Comparison of ENCODE assay signal across 8 mouse cellular contexts in the genomic region with DNA sequence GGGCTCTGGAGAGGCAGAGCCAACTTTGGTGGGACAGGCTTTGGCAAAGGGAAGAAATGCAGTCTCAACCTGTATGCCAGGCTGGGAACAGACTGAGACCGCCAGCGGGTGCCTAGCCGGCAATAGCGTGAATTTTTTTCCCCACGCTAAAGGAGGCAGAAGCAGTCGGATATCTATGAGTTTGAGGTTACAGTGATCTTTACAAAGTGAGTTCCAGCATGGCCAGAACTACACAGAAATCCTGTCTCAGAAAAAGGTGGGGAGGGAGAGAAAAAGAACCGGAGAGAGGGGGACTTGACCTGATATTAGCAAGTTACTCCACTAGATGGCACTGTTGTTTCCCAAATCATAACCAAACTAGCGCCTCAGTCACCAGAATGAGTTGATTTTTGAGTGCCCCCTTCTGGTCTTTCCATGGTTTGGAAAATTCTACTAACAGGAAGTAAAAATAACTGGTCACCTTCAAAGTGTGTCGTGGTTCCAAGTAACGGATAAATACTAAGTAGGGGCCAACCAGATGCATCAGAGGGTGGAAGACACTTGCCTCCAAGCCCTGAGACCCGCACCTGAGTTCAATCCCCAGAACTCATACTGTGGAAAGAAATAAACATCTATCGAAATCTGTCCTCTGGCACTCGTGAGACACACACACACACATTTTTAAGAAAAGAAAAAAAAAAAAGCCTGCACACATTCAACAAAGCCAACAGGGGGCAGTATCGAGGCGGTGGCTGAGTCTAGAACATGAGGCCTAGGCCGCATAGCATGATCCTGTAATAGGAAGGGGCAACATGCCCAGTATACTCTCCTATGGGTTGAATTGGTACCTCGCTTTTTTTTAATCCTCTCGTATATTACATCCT.
DNase-seq lines count a peak whose midpoint lies in the region; ATAC-seq and TF ChIP-seq lines count a peak whose summit lies in the region.

No protein-coding gene starts in this region.

- ATAC-seq in liver, embryonic 16.5 days (ENCODE audit: low read depth), result peak; percentile 53
- peak; percentile 60 for ATAC-seq in neural tube, embryonic 11.5 days (ENCODE audit: insufficient read depth, low FRiP score, low TSS enrichment)

- peaks cover 2% of the 10 kb centered on the region for H3K4me1 ChIP-seq in ES-Bruce4 (ENCODE audit: control insufficient read depth, insufficient read depth, low read length)
- H3K4me1 ChIP-seq in liver, embryonic 16.5 days (ENCODE audit: control insufficient read depth, low read depth, low read length), result no peaks in the 10 kb centered on the region
- no peaks in the 10 kb centered on the region for H3K4me1 ChIP-seq in neural tube, embryonic 11.5 days (ENCODE audit: control insufficient read depth, insufficient read depth, low read length)

- TF ChIP-seq EP300 in ES-Bruce4 (IDR thresholded peaks at IDR 0.05; ENCODE audit: insufficient read depth, low read depth, low read length), result no peak

- no peaks in the 10 kb centered on the region for H3K36me3 ChIP-seq in ES-Bruce4 (ENCODE audit: control insufficient read depth, insufficient read depth, low read length, poor library complexity, severe bottlenecking)
- H3K36me3 ChIP-seq in liver, embryonic 16.5 days (ENCODE audit: control insufficient read depth, insufficient read depth), result no peaks in the 10 kb centered on the region
- H3K36me3 ChIP-seq in neural tube, embryonic 11.5 days (ENCODE audit: control insufficient read depth, insufficient read depth, low read length), result no peaks in the 10 kb centered on the region

- intact Hi-C loops in heart, postnatal 14 days (cut with DNase I), result loop anchor here (1.0 to 5.0 kb wide), 4 partner anchors 64 to 337 kb away; no protein-coding TSS in a partner anchor

- WGBS in liver, embryonic 16.5 days (ENCODE audit: insufficient replicate concordance), result 28% methylated on average over 18 of the region's 18 CpGs
- 36% methylated on average over 18 of the region's 18 CpGs for WGBS in neural tube, embryonic 11.5 days

- peak; percentile 78 for DNase-seq in c-Kit-positive CD71-negative TER-119-negative erythroid progenitor cells, embryonic 14.5 days (ENCODE audit: low read depth)
- DNase-seq in fat pad, adult 2 months (ENCODE audit: extremely low read depth, low read depth, low spot score), result peak; percentile 21
- DNase-seq in heart, postnatal 14 days, result peak; percentile 30 to 63
- peak; percentile 53 to 81 for DNase-seq in kidney, postnatal 36 days
- peak; percentile 62 for DNase-seq in neural tube, embryonic 11.5 days (ENCODE audit: low spot score)
- DNase-seq in thymus, postnatal 4 days, result peak; percentile 44

- peak overlapping the region; percentile 85 for H3K9ac ChIP-seq in ES-Bruce4 (ENCODE audit: low read depth, poor library complexity, severe bottlenecking)
- H3K9ac ChIP-seq in liver, embryonic 16.5 days (ENCODE audit: low read depth, low read length), result peak overlapping the region; percentile 58
- peak overlapping the region; percentile 67 for H3K9ac ChIP-seq in neural tube, embryonic 11.5 days (ENCODE audit: low read length)

- peak overlapping the region; percentile 75 for H3K4me2 ChIP-seq in liver, embryonic 16.5 days (ENCODE audit: low read depth, low read length)
- peak overlapping the region; percentile 53 for H3K4me2 ChIP-seq in neural tube, embryonic 11.5 days (ENCODE audit: low read depth)

- peak overlapping the region; percentile 90 for H3K4me3 ChIP-seq in ES-Bruce4 (ENCODE audit: low read depth, low read length)
- H3K4me3 ChIP-seq in liver, embryonic 16.5 days (ENCODE audit: low read depth, low read length), result peak overlapping the region; percentile 62
- H3K4me3 ChIP-seq in neural tube, embryonic 11.5 days (ENCODE audit: low read depth, low read length), result peak overlapping the region; percentile 49

- no peak for TF ChIP-seq POLR2A in ES-Bruce4 (IDR thresholded peaks at IDR 0.05; ENCODE audit: insufficient read depth, low read length)

- no peak for TF ChIP-seq CTCF in ES-Bruce4 (IDR thresholded peaks at IDR 0.05; ENCODE audit: low read depth, low read length)

- no peaks in the 10 kb centered on the region for H3K9me3 ChIP-seq in ES-Bruce4 (replicated peaks; ENCODE audit: control insufficient read depth, insufficient read depth, low read length, poor library complexity, severe bottlenecking)
- no peaks in the 10 kb centered on the region for H3K9me3 ChIP-seq in liver, embryonic 16.5 days (replicated peaks; ENCODE audit: control insufficient read depth, low read length)
- no peaks in the 10 kb centered on the region for H3K9me3 ChIP-seq in neural tube, embryonic 11.5 days (ENCODE audit: control insufficient read depth, low read length)

- no peaks in the 10 kb centered on the region for H3K27me3 ChIP-seq in ES-Bruce4 (ENCODE audit: control insufficient read depth, insufficient read depth, low read length, poor library complexity, severe bottlenecking)
- no peaks in the 10 kb centered on the region for H3K27me3 ChIP-seq in liver, embryonic 16.5 days (ENCODE audit: control insufficient read depth, insufficient read depth, low read depth, low read length)
- H3K27me3 ChIP-seq in neural tube, embryonic 11.5 days (ENCODE audit: control insufficient read depth, insufficient read depth, low read length), result no peaks in the 10 kb centered on the region

- H3K27ac ChIP-seq in ES-Bruce4 (ENCODE audit: insufficient read depth, low read length), result peak overlapping the region; percentile 37
- no peak overlapping the region for H3K27ac ChIP-seq in liver, embryonic 16.5 days (ENCODE audit: low read length)
- no peak overlapping the region for H3K27ac ChIP-seq in neural tube, embryonic 11.5 days (ENCODE audit: low read depth, low read length)

Comparison
In these comparisons a context has a peak if more than half of its experiments do, and no peak if none do; other contexts are left out.
1. DNase-seq: peak in every context shown above with its lines; median percentile 78 in c-Kit-positive CD71-negative TER-119-negative erythroid progenitor cells, embryonic 14.5 days; 67 in kidney, postnatal 36 days; 62 in neural tube, embryonic 11.5 days; 46 in heart, postnatal 14 days; 44 in thymus, postnatal 4 days; 21 in fat pad, adult 2 months.